Mouse (Mus musculus) cerebellum, adult 2 months (tissue): ENCODE measurements around the gene Hist1h4c. TPM values are rescaled to one million over a fixed set of nuclear protein-coding genes. Genes with fewer than 3 reads are reported as not detected.

Experiments
- DNase-seq, 2 experiments: peaks; one replicate each; pipeline ENCODE4 v3.0.0; 2021
- H3K27ac ChIP-seq: fragments of 200-500 bp; 2 replicates; pipeline ENCODE4 v1.5.1; 2012; ENCODE audit warnings: low read length, control low read depth, inconsistent platforms; ENCODE audit not compliant: insufficient read depth
- H3K27me3 ChIP-seq: fragments of 200-500 bp; 2 replicates; pipeline ENCODE4 v1.6.1; 2012; ENCODE audit warnings: inconsistent platforms, mild to moderate bottlenecking, low read length, moderate library complexity; ENCODE audit not compliant: control insufficient read depth, insufficient read depth
- H3K4me1 ChIP-seq: fragments of 200-500 bp; 2 replicates; pipeline ENCODE4 v1.6.1; 2011; ENCODE audit warnings: low read length; ENCODE audit not compliant: control insufficient read depth, insufficient read depth
- H3K4me3 ChIP-seq: fragments of 200-500 bp; replicated peaks from 2 replicates; pipeline ENCODE3; 2011; ENCODE audit warnings: mild to moderate bottlenecking, low read depth, low read length, control low read depth; ENCODE audit not compliant: insufficient read depth
- CTCF ChIP-seq: fragments of 200-500 bp; IDR thresholded peaks from 2 replicates; pipeline ENCODE4 v1.5.1; 2011; ENCODE audit warnings: low read depth, mild to moderate bottlenecking, control low read depth, low read length, moderate library complexity, borderline replicate concordance; ENCODE audit not compliant: insufficient read depth
- POLR2A ChIP-seq: fragments of 200-500 bp; IDR thresholded peaks from 2 replicates; pipeline ENCODE4 v1.6.1; 2011; ENCODE audit warnings: low read length, control low read depth, borderline replicate concordance; ENCODE audit not compliant: insufficient read depth
- WGBS: fragments of 180-500 bp; shearing (Covaris S2); methylation state at CpG from one replicate; pipeline ENCODE4 v1.1.7; 2018; 5-methylcytosine and 5-hydroxymethylcytosine counted together
- polyA plus RNA-seq: library from polyadenylated mRNA; depleted of rRNA; stranded (reverse); fragments of >200 nt; gene quantifications from 2 replicates; pipeline ENCODE4 v1.2.3, GENCODE M21; 2012; rRNA removed

The Hist1h4c gene
- polyA plus RNA-seq, 1 experiment, result 5.8 TPM

DNA sequence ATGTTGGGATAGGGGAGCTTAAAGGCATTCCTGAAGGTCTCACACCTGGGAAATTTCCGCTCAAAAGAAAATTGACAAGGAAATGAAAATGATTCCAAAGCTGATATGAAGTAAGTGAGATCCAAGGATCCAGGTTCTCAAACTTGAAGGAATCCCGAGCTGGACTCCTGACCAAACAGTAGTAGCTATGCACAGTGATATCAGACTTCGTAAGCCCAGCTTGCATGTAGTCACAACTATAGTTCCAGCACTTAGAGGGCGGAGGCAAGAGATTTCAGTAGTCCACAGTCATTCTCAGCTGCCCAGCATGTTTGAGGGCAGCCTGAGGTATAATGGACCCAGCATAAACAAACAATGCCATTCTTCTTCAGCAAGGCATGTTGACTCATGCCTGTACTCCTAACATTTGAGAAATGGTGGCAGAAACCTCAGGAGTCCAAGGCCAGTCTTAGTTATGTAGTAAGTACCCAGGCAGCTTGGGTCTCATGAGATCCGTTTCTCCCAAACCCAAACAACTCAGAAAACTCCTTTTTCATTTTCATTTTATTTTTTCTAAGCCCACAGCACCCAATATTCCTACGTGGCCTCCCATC lies 16.2 kb downstream of the Hist1h4c start:
- WGBS, result 88% methylated on average over 6 of the region's 6 CpGs
- H3K27ac ChIP-seq, result no peak overlapping the region

DNA sequence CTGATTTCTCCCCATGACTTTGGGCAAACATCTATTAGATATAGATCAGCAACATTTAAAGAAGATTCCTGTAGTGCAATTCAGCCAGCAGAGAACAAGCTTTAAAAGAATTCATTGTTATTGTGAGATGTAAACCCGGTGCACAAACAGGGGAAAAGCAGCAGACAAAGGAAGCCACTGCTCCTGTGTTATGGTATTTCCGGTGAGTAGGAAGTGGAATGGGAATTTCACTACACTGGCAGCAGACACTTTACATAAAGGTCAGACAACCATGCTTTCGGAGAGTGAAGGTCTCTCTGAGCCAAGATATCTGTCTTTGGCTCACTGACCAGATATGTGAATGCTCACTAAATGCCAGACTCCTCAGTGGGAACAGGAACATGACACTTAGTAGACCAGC lies 35.7 kb downstream of the Hist1h4c start:
- TF ChIP-seq CTCF (no peak), POLR2A (no peak)
- Histone ChIP-seq H3K27ac (no peak overlapping the region), H3K4me1 (no peaks in the 10 kb centered on the region), H3K4me3 (no peak overlapping the region), H3K27me3 (no peaks in the 10 kb centered on the region; the same call in 1 of the 2 replicates)
- no peak for DNase-seq
- WGBS, result 53% methylated on average over 3 of the region's 3 CpGs

More for the DNA sequence above, 16.2 kb downstream of the Hist1h4c start:
- Histone ChIP-seq H3K27me3 (no peaks in the 10 kb centered on the region), H3K4me3 (no peak overlapping the region), H3K4me1 (peaks cover 5% of the 10 kb centered on the region; the same call in 1 of the 2 replicates)
- TF ChIP-seq CTCF (no peak), POLR2A (no peak)
- no peak for DNase-seq

GRCm38 (mm10) chr13:23659636-23660366 lies 38.5 kb downstream of the Hist1h4c start:
- 69% methylated on average over 6 of the region's 6 CpGs for WGBS
- TF ChIP-seq CTCF (no peak), POLR2A (no peak)
- no peak overlapping the region for H3K4me3 ChIP-seq
- H3K27me3 ChIP-seq, result no peaks in the 10 kb centered on the region; the same call in 1 of the 2 replicates
- no peak overlapping the region for H3K27ac ChIP-seq
- no peaks in the 10 kb centered on the region for H3K4me1 ChIP-seq
- DNase-seq, result no peak

Other genes starting within 250 kb of the Hist1h4c start
- gene Btn1a1, start 232.6 kb downstream of the Hist1h4c start, polyA plus RNA-seq, result 0.21 and 0.32 TPM in 2 replicates
- 0.20 and 0.21 TPM in 2 replicates for gene Btn2a2, start 209.6 kb downstream of the Hist1h4c start, polyA plus RNA-seq
- gene Hist1h4h, start 167.4 kb downstream of the Hist1h4c start, polyA plus RNA-seq, result 33.0 and 35.8 TPM in 2 replicates
- 0.60 and 2.4 TPM in 2 replicates for gene Hist1h2af, start 164.5 kb downstream of the Hist1h4c start, polyA plus RNA-seq
- gene Hist1h3g, start 163.0 kb downstream of the Hist1h4c start, polyA plus RNA-seq, result 0.29 TPM in 1 of 2 replicates, not detected in the other
- 0.33 and 0.34 TPM in 2 replicates for gene Hist1h2bh, start 155.1 kb downstream of the Hist1h4c start, polyA plus RNA-seq
- 0.32 and 0.33 TPM in 2 replicates for gene Hist1h3f, start 154.4 kb downstream of the Hist1h4c start, polyA plus RNA-seq
- gene Hist1h4f, start 146.8 kb downstream of the Hist1h4c start, polyA plus RNA-seq, result 4.7 and 7.0 TPM in 2 replicates
- 0.05 and 0.14 TPM in 2 replicates for gene Hist1h1d, start 145.2 kb downstream of the Hist1h4c start, polyA plus RNA-seq
- gene Hist1h3e, start 136.1 kb downstream of the Hist1h4c start, polyA plus RNA-seq, result 1.5 and 3.2 TPM in 2 replicates
- 0.33 and 0.60 TPM in 2 replicates for gene Hist1h2ae, start 127.2 kb downstream of the Hist1h4c start, polyA plus RNA-seq
- 7.3 and 9.3 TPM in 2 replicates for gene Hist1h2bg, start 127.1 kb downstream of the Hist1h4c start, polyA plus RNA-seq
- 0.65 and 0.98 TPM in 2 replicates for gene Hist1h2bf, start 124.3 kb downstream of the Hist1h4c start, polyA plus RNA-seq
- gene Hist1h2ad, start 124.1 kb downstream of the Hist1h4c start, polyA plus RNA-seq, result 1.2 and 1.9 TPM in 2 replicates
- 2.0 and 2.8 TPM in 2 replicates for gene Hist1h3d, start 122.7 kb downstream of the Hist1h4c start, polyA plus RNA-seq
- gene Hist1h4d, start 116.9 kb downstream of the Hist1h4c start, polyA plus RNA-seq, result 5.8 and 8.0 TPM in 2 replicates
- 4.2 and 5.5 TPM in 2 replicates for gene Hist1h2be, start 77.3 kb downstream of the Hist1h4c start, polyA plus RNA-seq
- gene Hist1h1e, start 75.9 kb downstream of the Hist1h4c start, polyA plus RNA-seq, result 4.1 and 6.1 TPM in 2 replicates
- 0.85 and 1.1 TPM in 2 replicates for gene Hist1h2ac, start 14.5 kb downstream of the Hist1h4c start, polyA plus RNA-seq
- gene Hist1h2bc, start 14.3 kb downstream of the Hist1h4c start, polyA plus RNA-seq, result 109 and 119 TPM in 2 replicates
- gene Hist1h1t, start 2.6 kb downstream of the Hist1h4c start, polyA plus RNA-seq, result not detected in 2 replicates
- gene Hfe, start 12.4 kb upstream of the Hist1h4c start, polyA plus RNA-seq, result 6.2 and 7.1 TPM in 2 replicates
- 34.6 and 42.8 TPM in 2 replicates for gene Hist1h1c, start 40.4 kb upstream of the Hist1h4c start, polyA plus RNA-seq
- 0.23 and 0.30 TPM in 2 replicates for gene Hist1h3c, start 47.1 kb upstream of the Hist1h4c start, polyA plus RNA-seq
- 0.56 and 0.97 TPM in 2 replicates for gene Hist1h2bb, start 48.3 kb upstream of the Hist1h4c start, polyA plus RNA-seq
- gene Hist1h2ab, start 52.7 kb upstream of the Hist1h4c start, polyA plus RNA-seq, result 1.1 TPM in 1 of 2 replicates, not detected in the other
- gene Hist1h3b, start 53.8 kb upstream of the Hist1h4c start, polyA plus RNA-seq, result 0.40 TPM in 1 of 2 replicates, not detected in the other
- gene Hist1h4b, start 58.6 kb upstream of the Hist1h4c start, polyA plus RNA-seq, result 4.8 and 5.4 TPM in 2 replicates
- 3.5 and 4.7 TPM in 2 replicates for gene Hist1h4a, start 62.8 kb upstream of the Hist1h4c start, polyA plus RNA-seq
- 0.43 and 1.2 TPM in 2 replicates for gene Hist1h3a, start 63.9 kb upstream of the Hist1h4c start, polyA plus RNA-seq
- gene Hist1h1a, start 65.2 kb upstream of the Hist1h4c start, polyA plus RNA-seq, result 0.52 TPM in 1 of 2 replicates, not detected in the other
- gene Trim38, start 71.5 kb upstream of the Hist1h4c start, polyA plus RNA-seq, result 0.08 and 0.10 TPM in 2 replicates
- gene Slc17a2, start 108.5 kb upstream of the Hist1h4c start, polyA plus RNA-seq, result not detected in 2 replicates
- gene Slc17a3, start 141.0 kb upstream of the Hist1h4c start, polyA plus RNA-seq, result 0.02 TPM in 1 of 2 replicates, not detected in the other
- not detected in 2 replicates for gene Slc17a1, start 169.3 kb upstream of the Hist1h4c start, polyA plus RNA-seq
- gene Slc17a4, start 216.6 kb upstream of the Hist1h4c start, polyA plus RNA-seq, result not detected in 2 replicates
- not detected in 2 replicates for gene Hist1h2ba, start 235.7 kb upstream of the Hist1h4c start, polyA plus RNA-seq
- not detected in 2 replicates for gene Hist1h2aa, start 236.0 kb upstream of the Hist1h4c start, polyA plus RNA-seq